ENCODE assay signal across 8 mouse cellular contexts in genomic region chr8:13104691-13105086, GRCm38 (mm10). TPM values are rescaled to one million over a fixed set of nuclear protein-coding genes. Genes with fewer than 3 reads are reported as not detected.
DNase-seq lines count a peak whose midpoint lies in the region; ATAC-seq and TF ChIP-seq lines count a peak whose summit lies in the region.

No protein-coding gene starts in this region.

- peak; percentile 85 for ATAC-seq in embryonic facial prominence, embryonic 15.5 days (ENCODE audit: insufficient number of reproducible peaks, low FRiP score, low TSS enrichment, low read depth)
- peak; percentile 74 for ATAC-seq in kidney, embryonic 15.5 days (replicated peaks; ENCODE audit: low FRiP score)
- ATAC-seq in monocyte, adult 5-6 weeks (replicated peaks; ENCODE audit: insufficient number of reproducible peaks, low FRiP score, low TSS enrichment, poor library complexity, severe bottlenecking): peak; percentile 76

- TF ChIP-seq POLR2A in bone marrow, adult 2 months (IDR thresholded peaks at IDR 0.05; ENCODE audit: borderline replicate concordance, control insufficient read depth, low read depth, low read length): peak; percentile 78; the same call in 1 of the 2 replicates

- H3K27me3 ChIP-seq in embryonic facial prominence, embryonic 15.5 days: no peaks in the 10 kb centered on the region
- H3K27me3 ChIP-seq in heart, embryonic 10.5 days (ENCODE audit: insufficient read depth, poor library complexity, severe bottlenecking): no peaks in the 10 kb centered on the region
- H3K27me3 ChIP-seq in kidney, embryonic 15.5 days: no peaks in the 10 kb centered on the region

- no peaks in the 10 kb centered on the region; the same call in 1 of the 2 replicates for H3K4me1 ChIP-seq in bone marrow, adult 2 months (ENCODE audit: control insufficient read depth, insufficient read depth, low read length)
- H3K4me1 ChIP-seq in embryonic facial prominence, embryonic 15.5 days: peaks cover 25% of the 10 kb centered on the region
- H3K4me1 ChIP-seq in heart, embryonic 10.5 days: peaks cover 40% of the 10 kb centered on the region
- peaks cover 37% of the 10 kb centered on the region for H3K4me1 ChIP-seq in kidney, embryonic 15.5 days

- H3K4me3 ChIP-seq in bone marrow, adult 2 months (replicated peaks; ENCODE audit: control insufficient read depth, low read depth, low read length): peak overlapping the region; percentile 97
- H3K4me3 ChIP-seq in embryonic facial prominence, embryonic 15.5 days (replicated peaks): peak overlapping the region; percentile 97
- H3K4me3 ChIP-seq in heart, embryonic 10.5 days: peak overlapping the region; percentile 91
- peak overlapping the region; percentile 96 for H3K4me3 ChIP-seq in kidney, embryonic 15.5 days (replicated peaks)

- H3K9me3 ChIP-seq in embryonic facial prominence, embryonic 15.5 days (replicated peaks): no peaks in the 10 kb centered on the region
- no peaks in the 10 kb centered on the region for H3K9me3 ChIP-seq in heart, embryonic 10.5 days
- H3K9me3 ChIP-seq in kidney, embryonic 15.5 days (replicated peaks): no peaks in the 10 kb centered on the region

- no peak for TF ChIP-seq CTCF in bone marrow, adult 2 months (IDR thresholded peaks at IDR 0.05; ENCODE audit: control insufficient read depth, insufficient read depth, low read length)

- WGBS in bone marrow, adult 2 months: under 1% methylated on average over 43 of the region's 45 CpGs
- WGBS in embryonic facial prominence, embryonic 15.5 days: under 1% methylated on average over 45 of the region's 45 CpGs
- under 1% methylated on average over 45 of the region's 45 CpGs for WGBS in heart, embryonic 10.5 days
- WGBS in kidney, embryonic 15.5 days: under 1% methylated on average over 45 of the region's 45 CpGs

- peaks cover 15% of the 10 kb centered on the region; the same call in 1 of the 2 replicates for H3K36me3 ChIP-seq in embryonic facial prominence, embryonic 15.5 days
- peaks cover 23% of the 10 kb centered on the region; the same call in 1 of the 2 replicates for H3K36me3 ChIP-seq in heart, embryonic 10.5 days
- peaks cover 24% of the 10 kb centered on the region for H3K36me3 ChIP-seq in kidney, embryonic 15.5 days

- H3K9ac ChIP-seq in embryonic facial prominence, embryonic 15.5 days: peak overlapping the region; percentile 78
- peak overlapping the region; percentile 78 for H3K9ac ChIP-seq in kidney, embryonic 15.5 days

- H3K4me2 ChIP-seq in embryonic facial prominence, embryonic 15.5 days (replicated peaks): peak overlapping the region; percentile 87
- H3K4me2 ChIP-seq in kidney, embryonic 15.5 days: peak overlapping the region; percentile 94

- DNase-seq in 416B (ENCODE audit: low read depth) (peak; percentile 88), liver (peak; percentile 91)
- DNase-seq in heart, embryonic 10.5 days (ENCODE audit: low spot score): peak; percentile 96
- peak; percentile 92 to 97 for DNase-seq in spleen, postnatal 4 days (ENCODE audit: low spot score in 2 of 2)

- peak overlapping the region; percentile 95 for H3K27ac ChIP-seq in bone marrow, adult 2 months (ENCODE audit: control insufficient read depth, insufficient read depth, low read depth, low read length, poor library complexity)
- H3K27ac ChIP-seq in embryonic facial prominence, embryonic 15.5 days (replicated peaks): peak overlapping the region; percentile 97
- H3K27ac ChIP-seq in heart, embryonic 10.5 days: peak overlapping the region; percentile 95
- H3K27ac ChIP-seq in kidney, embryonic 15.5 days: peak overlapping the region; percentile 92

RNA-seq across cellular contexts. Expression of gene Pcid2, which starts 0.6 kb away (rescaled TPM):
- polyA plus RNA-seq in bone marrow, adult 2 months (2011; ENCODE audit: insufficient read depth, insufficient read length, low replicate concordance, missing spikeins): 16.6 and 19.1 TPM in 2 replicates
- polyA plus RNA-seq in embryonic facial prominence, embryonic 15.5 days (2015; fragmentation: Nextera tagmentation; extraction: Ambion mirVana): 37.4 and 41.9 TPM in 2 replicates
- polyA plus RNA-seq in heart, embryonic 10.5 days (2016; fragmentation: Nextera tagmentation; extraction: Ambion mirVana): 33.0 and 39.4 TPM in 2 replicates
- polyA plus RNA-seq in kidney, embryonic 15.5 days (2015; fragmentation: Nextera tagmentation; extraction: Ambion mirVana): 42.8 and 45.5 TPM in 2 replicates
- 20.6 to 37.0 TPM (median 28.1 TPM) in 3 replicates for total RNA-seq in monocyte, adult 5-6 weeks (2017)

RNA-seq across cellular contexts. Expression of gene Cul4a, which starts 0.7 kb away (rescaled TPM):
- 54.9 and 73.7 TPM in 2 replicates for polyA plus RNA-seq in bone marrow, adult 2 months (2011; ENCODE audit: insufficient read depth, insufficient read length, low replicate concordance, missing spikeins)
- polyA plus RNA-seq in embryonic facial prominence, embryonic 15.5 days (2015; fragmentation: Nextera tagmentation; extraction: Ambion mirVana): 104 and 106 TPM in 2 replicates
- polyA plus RNA-seq in heart, embryonic 10.5 days (2016; fragmentation: Nextera tagmentation; extraction: Ambion mirVana): 107 and 124 TPM in 2 replicates
- polyA plus RNA-seq in kidney, embryonic 15.5 days (2015; fragmentation: Nextera tagmentation; extraction: Ambion mirVana): 104 and 105 TPM in 2 replicates
- 46.1 to 54.5 TPM (median 48.9 TPM) in 3 replicates for total RNA-seq in monocyte, adult 5-6 weeks (2017)

RNA-seq across cellular contexts. Expression of gene Proz, which starts 44.0 kb away (rescaled TPM):
- 0.34 and 0.70 TPM in 2 replicates for polyA plus RNA-seq in bone marrow, adult 2 months (2011; ENCODE audit: insufficient read depth, insufficient read length, low replicate concordance, missing spikeins)
- 0.13 and 0.29 TPM in 2 replicates for polyA plus RNA-seq in embryonic facial prominence, embryonic 15.5 days (2015; fragmentation: Nextera tagmentation; extraction: Ambion mirVana)
- 0.38 and 1.9 TPM in 2 replicates for polyA plus RNA-seq in heart, embryonic 10.5 days (2016; fragmentation: Nextera tagmentation; extraction: Ambion mirVana)
- polyA plus RNA-seq in kidney, embryonic 15.5 days (2015; fragmentation: Nextera tagmentation; extraction: Ambion mirVana): 1.6 and 1.9 TPM in 2 replicates
- 0.68 TPM in 1 of 3 replicates, not detected in the others for total RNA-seq in monocyte, adult 5-6 weeks (2017)

RNA-seq across cellular contexts. Expression of gene Lamp1, which starts 54.3 kb away (rescaled TPM):
- 61.3 and 127 TPM in 2 replicates for polyA plus RNA-seq in bone marrow, adult 2 months (2011; ENCODE audit: insufficient read depth, insufficient read length, low replicate concordance, missing spikeins)
- polyA plus RNA-seq in embryonic facial prominence, embryonic 15.5 days (2015; fragmentation: Nextera tagmentation; extraction: Ambion mirVana): 334 and 345 TPM in 2 replicates
- polyA plus RNA-seq in heart, embryonic 10.5 days (2016; fragmentation: Nextera tagmentation; extraction: Ambion mirVana): 290 and 334 TPM in 2 replicates
- polyA plus RNA-seq in kidney, embryonic 15.5 days (2015; fragmentation: Nextera tagmentation; extraction: Ambion mirVana): 299 and 302 TPM in 2 replicates
- total RNA-seq in monocyte, adult 5-6 weeks (2017): 344 to 634 TPM (median 510 TPM) in 3 replicates

Comparison
In these comparisons a context has a peak if more than half of its experiments do, and no peak if none do; other contexts are left out.
1. Peak in every context shown above with its lines: DNase-seq, ATAC-seq, H3K4me3 ChIP-seq and H3K27ac ChIP-seq.